Mouse (Mus musculus) hindbrain, embryonic 13.5 days (tissue): Measurements from ENCODE around the gene Mthfd2. TPM values are rescaled to one million over a fixed set of nuclear protein-coding genes. Genes with fewer than 3 reads are reported as not detected.
A peak's percentile ranks its signal among the peaks of the same experiment; 100 is the strongest.

ENCODE experiments used
- ATAC-seq: fragments of 200-750 bp; cut with Nextera tagmentation; 2 replicates; pipeline ENCODE4 v1.8.0; 2017; ENCODE audit warnings: moderate TSS enrichment; ENCODE audit not compliant: low FRiP score
- H3K27ac ChIP-seq: fragments of 300-500 bp; sonication (generic); 2 replicates; pipeline ENCODE4 v1.5.1; 2015; ENCODE audit warnings: inconsistent platforms, mild to moderate bottlenecking, moderate library complexity
- H3K27me3 ChIP-seq: fragments of 300-500 bp; sonication (generic); 2 replicates; pipeline ENCODE4 v1.6.1; 2015; ENCODE audit warnings: mild to moderate bottlenecking, inconsistent platforms
- H3K36me3 ChIP-seq: fragments of 300-500 bp; sonication (generic); 2 replicates; pipeline ENCODE4 v1.6.1; 2015; ENCODE audit warnings: mild to moderate bottlenecking, inconsistent platforms
- H3K4me1 ChIP-seq: fragments of 300-500 bp; sonication (generic); replicated peaks from 2 replicates; pipeline ENCODE4 v1.6.1; 2015; ENCODE audit warnings: inconsistent platforms
- H3K4me2 ChIP-seq: fragments of 300-500 bp; sonication (generic); 2 replicates; pipeline ENCODE4 v1.6.1; 2015; ENCODE audit warnings: inconsistent platforms, mild to moderate bottlenecking, moderate library complexity
- H3K4me3 ChIP-seq: fragments of 300-500 bp; sonication (generic); 2 replicates; pipeline ENCODE4 v1.5.1; 2015; ENCODE audit warnings: mild to moderate bottlenecking, inconsistent platforms
- H3K9ac ChIP-seq: fragments of 300-500 bp; sonication (generic); 2 replicates; pipeline ENCODE4 v1.6.1; 2015; ENCODE audit warnings: mild to moderate bottlenecking, inconsistent platforms
- H3K9me3 ChIP-seq: fragments of 300-500 bp; sonication (generic); 2 replicates; pipeline ENCODE4 v1.6.1; 2016; ENCODE audit warnings: inconsistent platforms
- WGBS: fragments of 180-500 bp; shearing (Covaris S2); methylation state at CpG from one replicate; pipeline ENCODE4 v1.1.7; 2015; 5-methylcytosine and 5-hydroxymethylcytosine counted together
- polyA plus RNA-seq: library from polyadenylated mRNA; unstranded; fragments of >200 nt; fragmentation: Nextera tagmentation; extraction: Ambion mirVana; gene quantifications from 2 replicates; pipeline ENCODE4 v1.2.1, GENCODE M21; 2015

Gene Mthfd2
- polyA plus RNA-seq, 1 experiment from 2014 or later = 23.8 TPM

DNA sequence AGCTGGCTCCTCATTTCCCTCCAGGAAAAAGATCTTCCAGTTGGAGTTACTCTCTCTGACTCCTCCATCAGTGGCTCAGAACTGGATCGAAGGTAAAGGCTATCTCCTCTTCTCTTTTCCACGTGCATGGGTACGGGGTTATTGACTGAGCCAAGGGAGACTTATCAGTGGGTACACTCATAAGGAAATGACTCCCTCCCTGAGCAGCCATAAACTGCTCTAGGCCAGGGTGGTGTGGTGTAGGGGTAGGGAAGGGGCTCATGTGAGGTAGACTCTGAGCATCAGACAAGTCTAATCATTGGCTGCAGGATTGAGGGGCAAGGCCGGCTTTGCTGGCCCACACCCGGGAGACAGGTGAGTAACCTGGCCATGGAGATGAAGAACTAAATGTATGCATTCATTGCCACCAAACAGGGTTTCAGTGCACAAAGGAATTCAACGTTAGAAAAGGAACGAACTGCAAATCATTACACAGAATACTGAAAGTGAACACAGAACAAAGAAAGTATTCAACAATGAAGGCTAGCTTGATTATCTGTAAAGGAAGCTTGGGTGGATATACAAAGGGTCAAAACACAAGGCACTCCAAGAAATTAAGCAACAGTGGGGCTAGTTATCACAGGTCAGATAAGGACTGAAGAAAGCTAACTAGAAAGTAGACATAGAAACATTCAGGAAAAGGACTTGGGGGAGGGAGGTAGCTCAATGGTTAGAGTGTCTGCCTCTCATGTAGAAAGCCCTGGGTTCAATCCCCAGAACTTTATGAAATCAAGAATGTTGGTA lies 25.1 kb downstream of the Mthfd2 start:
- Histone ChIP-seq H3K4me2 (no peak overlapping the region), H3K27me3 (no peaks in the 10 kb centered on the region), H3K27ac (no peak overlapping the region), H3K4me1 (no peaks in the 10 kb centered on the region), H3K9ac (no peak overlapping the region), H3K36me3 (peaks cover 12% of the 10 kb centered on the region), H3K4me3 (no peak overlapping the region), H3K9me3 (no peaks in the 10 kb centered on the region)
- WGBS = 83% methylated on average over 7 of the region's 7 CpGs
- ATAC-seq = no peak

DNA sequence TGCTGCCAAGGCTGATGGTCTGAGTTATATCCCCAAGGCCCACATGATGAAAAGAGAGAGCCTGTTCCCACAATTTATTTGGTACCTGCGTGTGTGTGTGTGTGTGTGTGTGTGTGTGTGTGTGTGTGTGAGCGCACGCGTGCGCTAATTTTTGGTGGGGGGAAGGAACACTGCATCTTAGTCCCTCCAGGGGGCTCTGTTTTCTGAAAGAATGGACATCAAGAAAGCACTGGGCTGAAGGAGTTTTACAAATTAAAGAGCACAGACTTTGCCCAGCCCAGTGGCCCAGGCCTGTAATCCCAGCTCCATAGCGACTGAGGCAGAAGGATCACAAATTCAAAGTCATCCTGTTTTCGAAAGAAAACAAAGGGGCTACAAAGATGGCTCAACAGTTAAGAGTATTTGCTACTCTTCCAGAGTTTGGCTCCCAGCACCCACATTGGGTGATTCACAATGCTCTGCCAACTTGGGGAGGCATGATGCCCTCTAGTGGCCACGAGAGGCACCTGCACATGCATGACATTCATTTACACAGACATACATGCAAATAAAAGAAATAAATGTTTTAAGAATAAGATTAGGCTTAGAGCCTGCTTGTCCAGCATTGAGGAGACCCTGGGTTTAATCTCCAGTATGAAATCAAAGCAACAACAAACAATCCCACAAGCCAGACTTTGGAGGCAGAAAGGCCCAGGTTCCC lies 45.3 kb downstream of the Mthfd2 start:
- Histone ChIP-seq H3K9me3 (no peaks in the 10 kb centered on the region), H3K4me1 (no peaks in the 10 kb centered on the region), H3K36me3 (no peaks in the 10 kb centered on the region), H3K9ac (no peak overlapping the region), H3K27ac (no peak overlapping the region), H3K4me3 (no peak overlapping the region), H3K27me3 (0 out of 2 replicates have a peak, but pooled peaks cover 11% of the 10 kb centered on the region), H3K4me2 (no peak overlapping the region)
- 75% methylated on average over 8 of the region's 8 CpGs for WGBS
- ATAC-seq = no peak

DNA sequence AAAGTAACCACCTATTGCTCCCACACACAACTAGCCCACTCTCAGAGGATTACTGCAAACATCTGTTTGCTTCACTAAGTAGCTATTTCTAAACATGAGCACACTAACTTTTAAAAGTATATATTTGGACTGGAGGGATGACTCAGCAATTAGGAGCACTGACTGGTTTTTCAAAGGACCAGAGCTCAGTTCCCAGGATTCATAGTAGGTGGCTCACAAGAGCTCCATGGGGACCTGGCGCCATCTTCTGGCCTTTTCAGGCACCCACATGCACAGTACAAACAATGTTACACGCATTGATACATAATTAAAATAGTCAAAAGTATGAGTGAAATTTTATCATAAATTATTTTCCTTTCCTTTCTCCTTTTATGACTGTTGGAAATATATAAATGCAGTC lies 46.8 kb downstream of the Mthfd2 start:
- Histone ChIP-seq H3K36me3 (no peaks in the 10 kb centered on the region), H3K27me3 (0 out of 2 replicates have a peak, but pooled peaks cover 11% of the 10 kb centered on the region), H3K4me3 (no peak overlapping the region), H3K4me2 (no peak overlapping the region), H3K9me3 (no peaks in the 10 kb centered on the region), H3K27ac (no peak overlapping the region), H3K4me1 (no peaks in the 10 kb centered on the region), H3K9ac (no peak overlapping the region)
- WGBS = 24% methylated on average over 2 of the region's 2 CpGs
- no peak for ATAC-seq

DNA sequence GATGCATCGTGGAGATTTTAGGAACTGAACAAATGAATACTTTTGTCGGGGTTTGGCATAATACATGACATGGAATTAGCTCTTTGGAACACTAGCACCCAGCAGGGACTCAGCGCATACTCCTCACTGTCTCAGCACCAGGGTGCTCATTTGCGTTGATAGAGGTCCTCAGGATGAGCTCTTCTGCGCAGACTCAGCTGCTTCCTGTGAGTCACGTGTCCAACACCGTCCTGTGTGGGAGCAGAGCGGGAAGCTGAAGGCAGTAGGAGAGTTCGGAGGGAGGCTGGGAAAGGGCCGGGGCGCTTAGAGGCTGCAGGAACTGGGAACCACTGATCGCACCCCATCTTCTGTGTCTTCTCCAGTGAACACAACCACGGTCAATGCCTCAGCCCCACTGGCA lies 48.6 kb downstream of the Mthfd2 start:
- no peak overlapping the region for H3K27ac ChIP-seq
- ATAC-seq = no peak
- 0 out of 2 replicates have a peak, but pooled peaks cover 11% of the 10 kb centered on the region for H3K27me3 ChIP-seq
- no peaks in the 10 kb centered on the region for H3K36me3 ChIP-seq
- 73% methylated on average over 13 of the region's 13 CpGs for WGBS
- no peak overlapping the region for H3K4me2 ChIP-seq
- H3K4me3 ChIP-seq = no peak overlapping the region
- H3K9me3 ChIP-seq = no peaks in the 10 kb centered on the region
- H3K9ac ChIP-seq = no peak overlapping the region
- H3K4me1 ChIP-seq = no peaks in the 10 kb centered on the region

DNA sequence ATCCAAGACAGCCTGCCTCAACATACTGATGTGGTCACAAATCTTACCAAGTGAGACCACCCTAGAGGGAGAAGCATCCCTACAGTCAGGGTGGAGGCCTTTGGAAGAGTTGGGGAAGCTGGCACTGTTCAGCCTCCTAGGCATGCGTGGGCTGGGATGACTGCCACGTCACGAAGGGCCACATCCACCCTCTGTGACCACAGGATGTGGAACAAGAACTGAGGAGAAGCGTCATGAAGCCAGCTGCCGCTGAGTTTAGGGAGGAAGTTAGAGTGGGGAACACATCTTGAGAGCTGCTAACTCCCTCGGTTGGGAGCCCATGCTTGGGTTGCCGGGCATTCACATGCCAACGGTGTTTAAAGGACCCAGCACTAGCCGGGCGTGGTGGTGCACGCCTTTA lies 52.0 kb downstream of the Mthfd2 start:
- H3K4me2 ChIP-seq = no peak overlapping the region
- no peak overlapping the region for H3K27ac ChIP-seq
- H3K9me3 ChIP-seq = no peaks in the 10 kb centered on the region
- no peaks in the 10 kb centered on the region for H3K36me3 ChIP-seq
- 85% methylated on average over 11 of the region's 11 CpGs for WGBS
- H3K4me1 ChIP-seq = peaks cover under 1% of the 10 kb centered on the region; the same call in 1 of the 2 replicates
- H3K4me3 ChIP-seq = no peak overlapping the region
- H3K27me3 ChIP-seq = 0 out of 2 replicates have a peak, but pooled peaks cover 14% of the 10 kb centered on the region
- no peak overlapping the region for H3K9ac ChIP-seq
- no peak for ATAC-seq

DNA sequence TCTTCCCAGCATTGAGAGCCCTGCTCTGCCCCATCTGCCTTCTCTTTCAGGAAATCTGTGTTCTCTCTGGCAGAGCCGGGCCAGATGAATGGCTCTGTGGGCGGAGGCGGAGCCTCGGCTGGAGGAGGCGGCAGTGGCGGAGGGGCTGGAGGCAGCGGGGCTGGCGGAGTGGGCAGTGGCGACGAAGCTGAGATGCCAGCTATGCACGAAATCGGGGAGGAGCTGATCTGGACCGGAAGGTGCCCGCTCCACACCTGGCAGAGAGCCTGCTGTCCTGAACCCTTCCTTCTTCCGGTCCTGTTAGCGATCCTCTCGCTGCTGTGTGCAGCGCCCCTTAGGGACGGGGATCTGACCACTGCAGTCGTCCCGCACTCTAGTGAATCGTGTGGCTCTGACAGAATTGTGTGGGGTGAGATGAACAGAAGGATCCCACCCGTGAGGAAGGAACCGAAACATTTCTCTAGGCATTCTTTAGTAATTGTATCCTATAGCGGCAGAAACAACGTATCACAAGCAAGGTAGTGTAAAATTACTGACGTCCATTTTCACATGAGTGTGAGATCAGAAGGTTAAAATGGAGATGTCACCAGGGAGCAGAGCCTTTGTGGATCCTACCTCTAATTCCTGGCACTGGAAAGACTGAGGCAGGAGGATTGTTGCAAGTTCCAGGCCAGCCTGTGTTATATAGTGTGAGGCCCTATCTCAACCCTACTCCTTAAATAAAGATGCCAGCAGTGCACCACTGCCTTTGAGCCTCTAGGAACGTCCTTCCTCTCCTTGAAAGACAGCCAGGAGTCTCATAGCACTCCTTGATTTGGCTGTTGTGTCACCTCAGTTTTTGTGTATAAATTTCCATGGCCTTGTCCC lies 57.3 kb downstream of the Mthfd2 start:
- Histone ChIP-seq H3K9ac (peak overlapping the region; percentile 66), H3K4me1 (peaks cover 11% of the 10 kb centered on the region), H3K9me3 (no peaks in the 10 kb centered on the region), H3K27me3 (0 out of 2 replicates have a peak, but pooled peaks cover 3% of the 10 kb centered on the region), H3K4me3 (peak overlapping the region; percentile 43), H3K4me2 (peak overlapping the region; percentile 53), H3K27ac (peak overlapping the region; percentile 93), H3K36me3 (no peaks in the 10 kb centered on the region)
- 3% methylated on average over 27 of the region's 28 CpGs for WGBS
- peak; percentile 94 for ATAC-seq

DNA sequence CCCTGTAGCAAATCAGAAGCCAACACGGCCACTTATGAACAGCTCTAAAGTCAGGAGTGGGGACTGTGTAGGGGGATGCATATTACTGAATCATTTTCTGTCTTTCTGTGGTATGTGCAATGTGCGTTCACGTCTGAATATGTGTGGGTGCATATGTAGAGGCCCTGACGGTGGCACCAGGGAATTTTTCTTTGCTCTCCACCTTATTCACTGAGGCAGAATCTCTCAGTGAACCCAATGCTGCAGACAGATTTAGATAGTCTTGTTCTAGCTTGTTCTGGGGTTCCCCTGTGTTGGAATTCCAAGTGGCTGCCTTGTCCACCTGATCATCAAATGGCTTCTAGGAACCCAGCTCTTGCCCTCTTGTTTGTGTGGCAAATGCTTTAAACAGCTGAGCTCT lies 58.1 kb downstream of the Mthfd2 start:
- peak overlapping the region; percentile 53 for H3K4me2 ChIP-seq
- H3K27ac ChIP-seq = peak overlapping the region; percentile 93
- ATAC-seq = no peak
- 0 out of 2 replicates have a peak, but pooled peaks cover 9% of the 10 kb centered on the region for H3K27me3 ChIP-seq
- H3K4me1 ChIP-seq = peaks cover 11% of the 10 kb centered on the region
- 71% methylated on average over 4 of the region's 4 CpGs for WGBS
- H3K9me3 ChIP-seq = no peaks in the 10 kb centered on the region
- no peaks in the 10 kb centered on the region for H3K36me3 ChIP-seq
- peak overlapping the region; percentile 43 for H3K9ac ChIP-seq
- H3K4me3 ChIP-seq = peak overlapping the region; percentile 43

DNA sequence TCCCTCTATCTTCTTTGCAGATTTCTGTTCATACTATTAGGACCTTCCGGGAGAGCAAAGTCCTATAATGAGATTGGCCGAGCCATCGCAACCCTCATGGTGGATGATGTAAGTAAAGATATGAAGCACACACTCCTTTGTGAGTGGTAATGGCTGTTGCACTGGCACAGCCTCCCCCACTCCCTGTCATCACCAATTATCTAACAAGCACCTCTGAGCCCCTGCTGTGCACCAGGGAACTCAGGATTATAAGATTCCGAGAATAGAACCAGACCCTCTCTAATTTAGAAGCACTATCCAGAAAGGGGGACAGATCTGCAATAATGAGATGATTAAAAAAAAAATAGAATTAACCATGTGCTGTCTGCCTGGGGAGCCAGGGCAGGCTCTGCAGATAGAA lies 60.1 kb downstream of the Mthfd2 start:
- WGBS = 82% methylated on average over 4 of the region's 4 CpGs
- Histone ChIP-seq H3K4me2 (no peak overlapping the region), H3K4me1 (peaks cover 11% of the 10 kb centered on the region), H3K9ac (no peak overlapping the region), H3K4me3 (no peak overlapping the region), H3K9me3 (no peaks in the 10 kb centered on the region), H3K27ac (no peak overlapping the region), H3K36me3 (no peaks in the 10 kb centered on the region), H3K27me3 (0 out of 2 replicates have a peak, but pooled peaks cover 8% of the 10 kb centered on the region)
- no peak for ATAC-seq

DNA sequence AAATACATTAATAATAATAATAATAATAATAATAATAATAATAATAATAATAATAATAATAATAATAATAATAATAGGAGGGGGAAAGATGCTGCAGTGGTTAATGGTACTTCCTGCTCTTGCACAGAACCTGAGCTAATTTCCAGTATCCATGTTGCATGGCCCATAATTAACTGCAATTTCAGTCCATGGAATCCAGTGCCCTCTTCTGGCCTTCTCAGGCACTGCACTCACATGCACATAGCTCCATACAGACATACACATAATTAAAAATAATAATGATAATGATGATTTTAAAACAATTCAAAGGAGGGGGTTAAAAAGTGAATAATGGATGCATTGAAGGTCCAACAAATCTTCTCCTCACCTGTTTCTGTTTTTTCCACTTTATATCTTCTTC lies 60.5 kb downstream of the Mthfd2 start:
- Histone ChIP-seq H3K9ac (no peak overlapping the region), H3K9me3 (no peaks in the 10 kb centered on the region), H3K27me3 (0 out of 2 replicates have a peak, but pooled peaks cover 8% of the 10 kb centered on the region), H3K4me1 (peaks cover 11% of the 10 kb centered on the region), H3K4me3 (no peak overlapping the region), H3K27ac (no peak overlapping the region), H3K4me2 (no peak overlapping the region), H3K36me3 (no peaks in the 10 kb centered on the region)
- ATAC-seq = no peak

DNA sequence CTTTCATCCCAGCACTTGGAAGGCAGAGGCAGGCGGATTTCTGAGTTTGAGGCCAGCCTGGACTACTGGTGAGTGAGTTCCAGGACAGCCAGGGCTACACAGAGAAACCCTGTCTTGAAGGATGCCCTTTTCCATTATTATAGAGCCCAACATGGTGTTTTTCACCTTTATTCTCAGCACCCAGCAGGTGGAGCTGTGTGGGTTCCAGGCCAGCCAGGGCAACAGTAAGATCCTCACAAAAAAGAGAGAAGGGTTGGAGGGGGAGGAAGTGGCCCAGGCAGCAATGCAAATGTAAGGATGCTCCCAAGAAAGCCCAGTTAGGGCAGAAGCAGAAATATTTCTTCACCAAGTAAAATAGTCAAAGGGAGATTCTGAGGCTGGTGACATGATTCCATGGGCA lies 61.2 kb downstream of the Mthfd2 start:
- 0 out of 2 replicates have a peak, but pooled peaks cover 8% of the 10 kb centered on the region for H3K27me3 ChIP-seq
- H3K4me3 ChIP-seq = no peak overlapping the region
- no peak overlapping the region for H3K9ac ChIP-seq
- peaks cover 11% of the 10 kb centered on the region for H3K4me1 ChIP-seq
- H3K9me3 ChIP-seq = no peaks in the 10 kb centered on the region
- 91% methylated on average over 1 of the region's 1 CpGs for WGBS
- ATAC-seq = no peak
- no peak overlapping the region for H3K27ac ChIP-seq
- no peaks in the 10 kb centered on the region for H3K36me3 ChIP-seq
- H3K4me2 ChIP-seq = no peak overlapping the region
